Mouse (Mus musculus): ENCODE data around the gene Manea. TPM values are rescaled to one million over a fixed set of nuclear protein-coding genes. Genes with fewer than 3 reads are reported as not detected.

The Manea gene
- total and polyA plus RNA-seq, 3 experiments, result 11.0 to 14.9 (median 12.7) TPM

DNA sequence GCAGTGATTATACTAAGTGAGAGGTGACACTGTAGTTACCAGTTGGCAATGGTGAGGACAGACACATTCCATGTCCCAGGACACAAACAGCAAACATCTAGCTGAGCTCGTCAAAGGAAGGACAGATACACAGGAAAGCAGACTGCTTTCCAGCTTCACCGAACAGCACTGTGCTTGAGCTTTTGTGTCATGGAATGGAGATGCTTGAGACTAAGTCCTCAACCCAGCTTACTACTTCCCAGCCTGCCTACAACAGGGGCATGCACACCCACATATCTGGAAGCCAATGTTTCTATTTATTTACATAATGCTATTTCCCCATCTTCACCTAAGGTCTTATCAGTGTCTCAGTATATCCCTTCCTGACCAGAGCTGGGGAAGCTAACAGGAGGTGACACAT is 70.9 kb downstream of the Manea start:
- Histone ChIP-seq H3K36me3 (replicated peaks) (no peaks in the 10 kb centered on the region), H3K9me3 (replicated peaks) (no peaks in the 10 kb centered on the region), H3K4me1 (ENCODE audit: insufficient read depth, low read depth, low read length) (no peaks in the 10 kb centered on the region), H3K27me3 (ENCODE audit: insufficient read depth, low read length) (no peaks in the 10 kb centered on the region), H3K4me3 (ENCODE audit: low read depth, low read length) (no peak overlapping the region)
- no peak for TF ChIP-seq CTCF (IDR thresholded peaks at IDR 0.05; ENCODE audit: low read depth, low read length)
- TF ChIP-seq GATA2 (IDR thresholded peaks at IDR 0.05; ENCODE audit: borderline replicate concordance, low read depth, low read length), result no peak
- no peak for TF ChIP-seq POLR2AphosphoS5 (IDR thresholded peaks at IDR 0.05; ENCODE audit: insufficient replicate concordance, low read depth, low read length)
- TF ChIP-seq GATA1 (IDR thresholded peaks at IDR 0.05; ENCODE audit: borderline replicate concordance, low read length), result no peak
- TF ChIP-seq TAL1 (conservative IDR thresholded peaks at IDR 0.05; ENCODE audit: low read depth, low read length), result no peak
- DNase-seq (ENCODE audit: low spot score), result no peak
- no peak for ATAC-seq (ENCODE audit: extremely low read depth, insufficient number of reproducible peaks, low FRiP score, poor library complexity, severe bottlenecking)

Data from G1E (cell line).